9 mouse cellular contexts compared by ENCODE assay signal in the genomic region with DNA sequence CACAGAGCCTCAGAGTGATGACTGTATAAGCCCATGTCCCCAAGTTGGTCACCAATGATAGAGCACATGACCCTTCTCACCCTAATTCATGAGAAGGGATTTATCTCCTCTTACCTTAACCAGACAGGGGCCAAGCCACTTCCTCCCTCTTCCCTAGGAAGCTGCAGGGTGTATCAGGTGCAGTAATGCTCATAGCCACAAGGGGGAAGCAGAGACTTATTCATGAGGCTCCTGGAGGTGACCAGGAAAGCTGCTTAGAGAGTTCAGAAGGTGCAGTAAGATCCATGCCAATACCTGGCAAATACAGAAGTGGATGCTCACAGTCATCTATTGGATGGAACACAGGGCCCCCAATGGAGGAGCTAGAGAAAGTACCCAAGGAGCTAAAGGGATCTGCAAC. TPM values are rescaled to one million over a fixed set of nuclear protein-coding genes. Genes with fewer than 3 reads are reported as not detected.
A peak's percentile ranks its signal among the peaks of the same experiment; 100 is the strongest.
DNase-seq lines count a peak whose midpoint lies in the region; ATAC-seq and TF ChIP-seq lines count a peak whose summit lies in the region.
"Not testable (repeated sequence)": the region's sequence is repeated elsewhere in the genome, so short reads cannot be mapped to it uniquely, and the experiment has no call there.
"Had no signal": no experiment of that assay in that cellular context is flagged by ENCODE, and none has a peak within 500 bp of the region (broad histone marks: within the 10 kb centered on the region; RNA-seq: fewer than 3 reads in every experiment).

No protein-coding gene starts in this region.

- H3K36me3 ChIP-seq in CH12.LX (replicated peaks in 1 of 2; ENCODE audit: control insufficient read depth in 1 of 2, insufficient read depth in 1 of 2, low read length in 1 of 2); forebrain, embryonic 10.5 days (replicated peaks); hindbrain, embryonic 10.5 days; liver, postnatal 0 days (replicated peaks; ENCODE audit: insufficient read depth, low read length): not testable (repeated sequence)

- in situ Hi-C loops in CH12.LX (cut with MboI; ENCODE audit: low pct_ligation_motif_present, low pct_unique_long_range_greater_than_20kb, low sequenced_read_pairs), result loop anchor here (25.0 kb wide), 1 partner anchor 100 kb away; no protein-coding TSS in a partner anchor

- not testable (repeated sequence) for H3K4me1 ChIP-seq in CH12.LX (ENCODE audit: control insufficient read depth in 1 of 2, insufficient read depth in 2 of 2); forebrain, embryonic 10.5 days; hindbrain, embryonic 10.5 days (replicated peaks); liver, postnatal 0 days (ENCODE audit: insufficient read depth)

- H3K79me2 ChIP-seq in CH12.LX (replicated peaks; ENCODE audit: control insufficient read depth, extremely low read depth, insufficient read depth, poor library complexity, severe bottlenecking), result not testable (repeated sequence)

- TF ChIP-seq EP300 in CH12.LX (IDR thresholded peaks at IDR 0.05; ENCODE audit: low read length); liver, postnatal 0 days (IDR thresholded peaks at IDR 0.05; ENCODE audit: low read depth): not testable (repeated sequence)

- not testable (repeated sequence) for TF ChIP-seq POLR2A in CH12.LX (IDR thresholded peaks at IDR 0.05; ENCODE audit: low read depth, low read length)

- not testable (repeated sequence) for H3K27ac ChIP-seq in CH12.LX (ENCODE audit: insufficient read depth, low read depth); forebrain, embryonic 10.5 days; hindbrain, embryonic 10.5 days; layer of hippocampus, adult 2 months; liver, postnatal 0 days (ENCODE audit: low read depth)

- not testable (repeated sequence) for H3K9ac ChIP-seq in CH12.LX (ENCODE audit: insufficient read depth, low read depth); liver, postnatal 0 days (replicated peaks)

- H3K4me2 ChIP-seq in CH12.LX (ENCODE audit: insufficient read depth, low read depth, poor library complexity, severe bottlenecking); liver, postnatal 0 days (ENCODE audit: low read depth, low read length): not testable (repeated sequence)

- H3K27me3 ChIP-seq in CH12.LX (replicated peaks); forebrain, embryonic 10.5 days (ENCODE audit: poor library complexity, severe bottlenecking); hindbrain, embryonic 10.5 days (ENCODE audit: insufficient read depth, poor library complexity, severe bottlenecking); liver, postnatal 0 days (ENCODE audit: insufficient read depth, low read length): not testable (repeated sequence)

- peak; percentile 23; the same call in 1 of the 2 replicates for ATAC-seq in liver, postnatal 0 days

- H3K9me3 ChIP-seq in CH12.LX (replicated peaks; ENCODE audit: low read length); hindbrain, embryonic 10.5 days; liver, postnatal 0 days (ENCODE audit: low read length): not testable (repeated sequence)
- peaks cover 19% of the 10 kb centered on the region; the same call in 1 of the 2 replicates for H3K9me3 ChIP-seq in forebrain, embryonic 10.5 days

- peak; percentile 27 to 78; a peak in 2 of 4 replicates for TF ChIP-seq CTCF in CH12.LX (conservative IDR thresholded peaks at IDR 0.05 in 1 of 2, IDR thresholded peaks at IDR 0.05 in 1 of 2; ENCODE audit: low read depth in 2 of 2, low read length in 2 of 2)
- TF ChIP-seq CTCF in layer of hippocampus, adult 2 months (conservative IDR thresholded peaks at IDR 0.05), result peak; percentile 81
- TF ChIP-seq CTCF in liver, postnatal 0 days (IDR thresholded peaks at IDR 0.05; ENCODE audit: low read depth), result peak; percentile 88

- DNase-seq in CH12.LX (ENCODE audit: extremely low read depth), result peak; percentile 65
- DNase-seq in brain, adult 2 months (ENCODE audit: low read depth, low spot score), result peak; percentile 61
- peak; percentile 17 for DNase-seq in forebrain, embryonic 10.5 days (ENCODE audit: extremely low spot score, low spot score)
- DNase-seq in hindbrain, embryonic 10.5 days (ENCODE audit: low spot score), result peak; percentile 29
- DNase-seq in layer of hippocampus, adult 2 months (ENCODE audit: low spot score in 2 of 2), result peak; percentile 15 to 61
- DNase-seq in liver, postnatal 0 days, result peak; percentile 59
- peak; percentile 56 for DNase-seq in ovary, postnatal 14 days (ENCODE audit: low spot score)
- DNase-seq in testis, postnatal 14 days (ENCODE audit: low spot score), result peak; percentile 8

- TF ChIP-seq RAD21 in CH12.LX (IDR thresholded peaks at IDR 0.05; ENCODE audit: low read depth, low read length), result peak; percentile 73

- H3K4me3 ChIP-seq in CH12.LX (replicated peaks in 1 of 3; ENCODE audit: low read depth in 2 of 3, low read length in 2 of 3, poor library complexity in 1 of 3); forebrain, embryonic 10.5 days; hindbrain, embryonic 10.5 days; layer of hippocampus, adult 2 months; liver, postnatal 0 days (ENCODE audit: low read depth, low read length): not testable (repeated sequence)

- dilution Hi-C loops in CH12.LX (cut with MboI; ENCODE audit: extremely low pct_ligation_motif_present, extremely low pct_unique_long_range_greater_than_20kb, low sequenced_read_pairs), result not testable (repeated sequence)

TF ChIP-seq in CH12.LX, 34 proteins besides CTCF, POLR2A, EP300 and RAD21:
- TF ChIP-seq ELF1 (IDR thresholded peaks at IDR 0.05; ENCODE audit: low read depth, low read length) (peak; percentile 35; the same call in 1 of the 2 replicates), SMC3 (IDR thresholded peaks at IDR 0.05; ENCODE audit: low read depth, low read length) (peak; percentile 69)
TF ChIP-seq in CH12.LX: peak in this region for 2; not testable (repeated sequence) for 32.

RNA-seq across cellular contexts. Expression of a gene that starts 1.6 kb away (rescaled TPM):
- 0.81 and 1.2 TPM in 2 replicates for total RNA-seq in CH12.LX (2012; rRNA removed)
- total RNA-seq in CH12.LX (2014; rRNA removed), result 0.99 and 1.4 TPM in 2 replicates
- polyA plus RNA-seq in CH12.LX (2012; ENCODE audit: insufficient read length, low read depth), result 0.81 and 1.2 TPM in 2 replicates
- polyA plus RNA-seq in forebrain, embryonic 10.5 days (2016; fragmentation: Nextera tagmentation; extraction: Ambion mirVana), result not detected in 2 replicates
- not detected in 2 replicates for polyA plus RNA-seq in hindbrain, embryonic 10.5 days (2016; fragmentation: Nextera tagmentation; extraction: Ambion mirVana)
- not detected for total RNA-seq in layer of hippocampus, adult 2 months (2021)
- polyA plus RNA-seq in liver, postnatal 0 days (2015; fragmentation: Nextera tagmentation; extraction: Ambion mirVana), result not detected in 2 replicates
- polyA plus RNA-seq: hindbrain, embryonic 15.5 days had no signal

RNA-seq across cellular contexts. Expression of a gene that starts 56.0 kb away (rescaled TPM):
- total RNA-seq in CH12.LX (2012; rRNA removed) (not detected in 2 replicates), CH12.LX (2014; rRNA removed) (not detected in 2 replicates)
- not detected in 2 replicates for polyA plus RNA-seq in CH12.LX (2012; ENCODE audit: insufficient read length, low read depth)
- not detected in 2 replicates for polyA plus RNA-seq in forebrain, embryonic 10.5 days (2016; fragmentation: Nextera tagmentation; extraction: Ambion mirVana)
- polyA plus RNA-seq in hindbrain, embryonic 10.5 days (2016; fragmentation: Nextera tagmentation; extraction: Ambion mirVana), result not detected in 2 replicates
- not detected for total RNA-seq in layer of hippocampus, adult 2 months (2021)
- polyA plus RNA-seq in liver, postnatal 0 days (2015; fragmentation: Nextera tagmentation; extraction: Ambion mirVana), result not detected in 2 replicates
- polyA plus RNA-seq: hindbrain, embryonic 15.5 days had no signal

Comparison
In these comparisons a context has a peak if more than half of its experiments do, and no peak if none do; other contexts are left out.
1. DNase-seq: peak in every context shown above with its lines; median percentile 65 in CH12.LX; 61 in brain, adult 2 months; 59 in liver, postnatal 0 days; 56 in ovary, postnatal 14 days; 38 in layer of hippocampus, adult 2 months; 29 in hindbrain, embryonic 10.5 days; 17 in forebrain, embryonic 10.5 days; 8 in testis, postnatal 14 days.